Mouse (Mus musculus) inflammation-experienced regulatory T-cells, adult 16 weeks (primary cell): ENCODE results near the gene Ifi47. TPM values are rescaled to one million over a fixed set of nuclear protein-coding genes. Genes with fewer than 3 reads are reported as not detected.

ENCODE experiments used
- polyA plus RNA-seq: library from polyadenylated mRNA; unstranded; fragments of 100-300 nt; shearing (Covaris generic); gene quantifications from one replicate; pipeline ENCODE4 v1.2.1, GENCODE M21; 2017

Gene Ifi47
- polyA plus RNA-seq: 525 TPM

GRCm38 (mm10) chr11:49076001-49076757, at the start of gene Ifi47:
TSS of gene Ifi47 (plus strand) at chr11:49076587.

GRCm38 (mm10) chr11:49051093-49051891, 25.1 kb upstream of the Ifi47 start, which contains the start of gene 9930111J21Rik2:
TSS of gene 9930111J21Rik2 (minus strand) at chr11:49051242.

DNA sequence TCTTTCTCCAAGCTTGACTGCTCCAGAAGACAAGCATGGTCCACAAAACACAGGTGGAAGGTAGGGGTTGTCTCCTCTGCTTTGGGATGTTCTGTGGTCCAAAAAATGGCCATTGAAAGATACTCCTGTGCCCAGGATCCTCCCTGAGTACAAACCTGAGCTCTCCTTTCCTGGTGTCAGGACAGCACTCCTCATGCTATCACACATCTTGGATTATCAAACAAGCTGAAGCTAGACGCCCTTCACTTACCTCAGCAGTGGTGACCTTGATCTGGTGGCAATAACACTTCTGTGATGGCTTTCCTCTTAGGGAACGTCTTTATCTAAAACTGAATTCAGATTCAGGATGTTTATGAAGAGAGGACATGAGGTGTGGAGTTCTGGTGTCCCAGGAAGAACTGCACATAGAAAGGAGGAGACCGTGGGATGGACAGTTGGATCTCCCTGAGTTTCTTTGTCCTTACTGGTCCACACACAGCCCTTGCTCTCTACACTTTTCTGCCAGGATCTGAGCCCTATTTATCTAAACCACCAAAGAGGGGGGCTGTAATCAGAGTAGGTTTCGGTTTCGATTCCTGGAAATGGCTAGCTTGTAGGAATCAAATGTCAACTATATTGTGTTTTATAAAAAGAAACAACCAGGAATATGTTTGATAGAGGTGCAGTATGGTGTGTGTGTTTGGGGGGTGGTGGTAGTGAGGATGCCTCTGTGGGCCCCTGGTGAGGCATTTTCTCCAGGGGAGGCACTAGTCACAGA, 12.5 kb upstream of the Ifi47 start, which contains the start of gene Tgtp2:
Tgtp2 (minus strand) TSS at position 494 of the 757 bp plus-strand sequence.

GRCm38 (mm10) chr11:49114774-49115173, 38.4 kb downstream of the Ifi47 start, which contains the start of gene Olfr1396:
TSS of gene Olfr1396 (minus strand) at chr11:49114874.

GRCm38 (mm10) chr11:49141974-49142373, 65.6 kb downstream of the Ifi47 start, which contains the start of gene Olfr1395:
TSS of gene Olfr1395 (plus strand) at chr11:49142274.

Other genes with a start within 250 kb of the Ifi47 start
- 2.0 TPM for gene Gm12184, start 249.9 kb upstream of the Ifi47 start, polyA plus RNA-seq
- gene Irgm1, start 204.9 kb upstream of the Ifi47 start, polyA plus RNA-seq: 181 TPM
- gene Gm5431, start 174.4 kb upstream of the Ifi47 start, polyA plus RNA-seq: 2.0 TPM
- 281 TPM for gene Psme2b, start 130.4 kb upstream of the Ifi47 start, polyA plus RNA-seq
- 0.62 TPM for gene Olfr56, start 97.7 kb upstream of the Ifi47 start, polyA plus RNA-seq
- 317 TPM for gene 9930111J21Rik1, start 97.2 kb upstream of the Ifi47 start, polyA plus RNA-seq
- 6.6 TPM for gene Gm12185, start 84.4 kb upstream of the Ifi47 start, polyA plus RNA-seq
- 266 TPM for gene Tgtp1, start 82.4 kb upstream of the Ifi47 start, polyA plus RNA-seq
- gene 9930111J21Rik2, start 25.3 kb upstream of the Ifi47 start, polyA plus RNA-seq: 161 TPM
- gene Tgtp2, start 12.4 kb upstream of the Ifi47 start, polyA plus RNA-seq: 364 TPM
- not detected for gene Olfr1396, start 38.3 kb downstream of the Ifi47 start, polyA plus RNA-seq
- gene Olfr1395, start 65.7 kb downstream of the Ifi47 start, polyA plus RNA-seq: not detected
- gene Olfr1394, start 77.8 kb downstream of the Ifi47 start, polyA plus RNA-seq: not detected
- 0.16 TPM for gene Btnl9, start 110.6 kb downstream of the Ifi47 start, polyA plus RNA-seq
- 88.1 TPM for gene Zfp62, start 126.7 kb downstream of the Ifi47 start, polyA plus RNA-seq
- 123 TPM for gene Mgat1, start 167.6 kb downstream of the Ifi47 start, polyA plus RNA-seq
- gene Olfr1393, start 201.7 kb downstream of the Ifi47 start, polyA plus RNA-seq: not detected
- not detected for gene Olfr1392, start 208.7 kb downstream of the Ifi47 start, polyA plus RNA-seq
- gene Olfr10, start 228.2 kb downstream of the Ifi47 start, polyA plus RNA-seq: not detected
- not detected for gene Olfr1391, start 246.2 kb downstream of the Ifi47 start, polyA plus RNA-seq